Comparison of ENCODE assay signal across 21 mouse cellular contexts in the genomic region with DNA sequence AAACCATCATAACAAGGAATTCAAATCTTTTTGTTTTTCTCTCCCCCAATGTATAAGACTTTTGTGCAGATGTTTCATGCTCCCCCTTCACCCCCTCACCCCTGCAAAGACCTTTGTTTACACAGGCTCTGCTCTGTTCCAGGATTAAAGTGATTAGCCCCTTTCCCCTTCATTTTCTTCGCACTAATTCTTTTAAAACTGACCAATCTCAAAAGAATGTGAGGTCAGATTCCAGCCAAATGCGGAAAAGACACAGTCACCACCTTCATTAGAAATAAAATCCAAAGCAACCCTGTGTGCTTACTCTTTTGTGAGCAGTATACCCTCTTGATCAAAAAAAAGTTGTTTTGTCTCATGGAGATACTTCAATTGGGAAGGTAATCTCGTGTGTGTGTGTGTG.
DNase-seq lines count a peak whose midpoint lies in the region; ATAC-seq lines count a peak whose summit lies in the region.
"Had no signal": no experiment of that assay in that cellular context is flagged by ENCODE, and none has a peak within 500 bp of the region (broad histone marks: within the 10 kb centered on the region; RNA-seq: fewer than 3 reads in every experiment).

No protein-coding gene starts in this region.

- peaks cover 13% of the 10 kb centered on the region for H3K4me1 ChIP-seq in forebrain, embryonic 10.5 days
- no peaks in the 10 kb centered on the region for H3K4me1 ChIP-seq in forebrain, embryonic 15.5 days
- H3K4me1 ChIP-seq: embryonic facial prominence, embryonic 12.5 days; forebrain, embryonic 12.5 days had no signal

- no peak overlapping the region for H3K4me2 ChIP-seq in forebrain, embryonic 15.5 days (replicated peaks)
- H3K4me2 ChIP-seq: embryonic facial prominence, embryonic 12.5 days; forebrain, embryonic 12.5 days had no signal

- H3K9ac ChIP-seq in forebrain, embryonic 15.5 days (replicated peaks) = no peak overlapping the region
- H3K9ac ChIP-seq: embryonic facial prominence, embryonic 12.5 days; forebrain, embryonic 12.5 days; forebrain, postnatal 0 days had no signal

- H3K9me3 ChIP-seq in forebrain, embryonic 10.5 days = peaks cover 8% of the 10 kb centered on the region; the same call in 1 of the 2 replicates
- H3K9me3 ChIP-seq in forebrain, embryonic 15.5 days = no peaks in the 10 kb centered on the region
- H3K9me3 ChIP-seq: embryonic facial prominence, embryonic 10.5 days; embryonic facial prominence, embryonic 12.5 days; forebrain, embryonic 12.5 days had no signal

- H3K27me3 ChIP-seq in forebrain, embryonic 10.5 days (ENCODE audit: poor library complexity, severe bottlenecking) = no peaks in the 10 kb centered on the region
- no peaks in the 10 kb centered on the region for H3K27me3 ChIP-seq in forebrain, embryonic 15.5 days
- H3K27me3 ChIP-seq: embryonic facial prominence, embryonic 12.5 days; forebrain, embryonic 12.5 days had no signal

- H3K4me3 ChIP-seq in forebrain, embryonic 10.5 days = no peak overlapping the region
- no peak overlapping the region for H3K4me3 ChIP-seq in forebrain, embryonic 15.5 days
- H3K4me3 ChIP-seq: embryonic facial prominence, embryonic 10.5 days; embryonic facial prominence, embryonic 12.5 days; forebrain, embryonic 12.5 days had no signal

- H3K36me3 ChIP-seq in forebrain, embryonic 10.5 days (replicated peaks) = no peaks in the 10 kb centered on the region
- no peaks in the 10 kb centered on the region for H3K36me3 ChIP-seq in forebrain, embryonic 15.5 days
- H3K36me3 ChIP-seq: embryonic facial prominence, embryonic 10.5 days; embryonic facial prominence, embryonic 12.5 days; forebrain, embryonic 12.5 days had no signal

- DNase-seq in forebrain, embryonic 10.5 days (ENCODE audit: extremely low spot score, low spot score) = no peak
- DNase-seq in retina, postnatal 1 day = peak; percentile 4
- no peak for DNase-seq in retina, embryonic 14.5 days (ENCODE audit: low spot score)
- DNase-seq in NIH3T3 (ENCODE audit: low read depth) = peak; percentile 6
- DNase-seq in heart, postnatal 25 days (ENCODE audit: low spot score) = no peak
- DNase-seq in gastrocnemius, postnatal 25 days = no peak
- DNase-seq: adrenal gland, adult 8-10 months; adrenal gland, postnatal 14 days; adrenal gland, postnatal 36 days; cerebellum, adult 11-12 months; cerebellum, adult 2 months; cerebellum, adult 9-10 months; cerebellum, postnatal 10 days; cerebellum, postnatal 25 days; forebrain, postnatal 0 days had no signal

- intact Hi-C loops in heart, postnatal 25 days (cut with DNase I) = no loop called here

- peak overlapping the region; percentile 62; the same call in 1 of the 2 replicates for H3K27ac ChIP-seq in forebrain, embryonic 10.5 days
- no peak overlapping the region for H3K27ac ChIP-seq in forebrain, embryonic 15.5 days (replicated peaks)
- H3K27ac ChIP-seq: embryonic facial prominence, embryonic 10.5 days; embryonic facial prominence, embryonic 12.5 days; forebrain, embryonic 12.5 days had no signal

- WGBS in forebrain, embryonic 10.5 days = 14% methylated on average over 3 of the region's 3 CpGs
- WGBS in forebrain, embryonic 15.5 days = 13% methylated on average over 3 of the region's 3 CpGs

- no peak for ATAC-seq in forebrain, embryonic 15.5 days (replicated peaks)
- ATAC-seq: activated CD4-positive, CD25-positive, alpha-beta regulatory T cell, adult 4 months; forebrain, embryonic 14.5 days; forebrain, postnatal 0 days had no signal

Comparison
In these comparisons a context has a peak if more than half of its experiments do, and no peak if none do; other contexts are left out.
1. DNase-seq: peak in retina, postnatal 1 day (single experiment) and NIH3T3 (single experiment); none in forebrain, embryonic 10.5 days (single experiment), retina, embryonic 14.5 days (single experiment), heart, postnatal 25 days (single experiment) and gastrocnemius, postnatal 25 days (single experiment).